ENCODE assay signal across 17 mouse cellular contexts in genomic region chr19:37494806-37495205, GRCm38 (mm10). TPM values are rescaled to one million over a fixed set of nuclear protein-coding genes. Genes with fewer than 3 reads are reported as not detected.
DNase-seq lines count a peak whose midpoint lies in the region; ATAC-seq and TF ChIP-seq lines count a peak whose summit lies in the region.
"Had no signal": no experiment of that assay in that cellular context is flagged by ENCODE, and none has a peak within 500 bp of the region (broad histone marks: within the 10 kb centered on the region; RNA-seq: fewer than 3 reads in every experiment).

No protein-coding gene starts in this region.

- 0 out of 2 replicates have a peak overlapping the region, but pooled peaks have one; percentile 13 for H3K9ac ChIP-seq in liver, postnatal 0 days (replicated peaks)
- no peak overlapping the region for H3K9ac ChIP-seq in hindbrain, embryonic 11.5 days (ENCODE audit: low read depth, low read length)
- no peak overlapping the region for H3K9ac ChIP-seq in intestine, embryonic 15.5 days
- H3K9ac ChIP-seq: lung, embryonic 15.5 days had no signal

- peaks cover 9% of the 10 kb centered on the region for H3K4me1 ChIP-seq in thymus, adult 2 months (replicated peaks; ENCODE audit: control insufficient read depth, insufficient read depth, low read length)
- H3K4me1 ChIP-seq in liver, postnatal 0 days (ENCODE audit: insufficient read depth) = peaks cover 34% of the 10 kb centered on the region
- H3K4me1 ChIP-seq in hindbrain, embryonic 11.5 days (replicated peaks; ENCODE audit: control insufficient read depth, insufficient read depth, low read length) = no peaks in the 10 kb centered on the region
- 0 out of 2 replicates have a peak, but pooled peaks cover 2% of the 10 kb centered on the region for H3K4me1 ChIP-seq in intestine, embryonic 15.5 days (replicated peaks)

- H3K4me2 ChIP-seq in liver, postnatal 0 days (ENCODE audit: low read depth, low read length) = peak overlapping the region; percentile 23
- no peak overlapping the region for H3K4me2 ChIP-seq in hindbrain, embryonic 11.5 days (replicated peaks; ENCODE audit: low read depth, low read length)
- no peak overlapping the region for H3K4me2 ChIP-seq in intestine, embryonic 15.5 days (replicated peaks)
- H3K4me2 ChIP-seq: lung, embryonic 15.5 days had no signal

- no peak for TF ChIP-seq EP300 in liver, postnatal 0 days (IDR thresholded peaks at IDR 0.05; ENCODE audit: low read depth)

- no peak for TF ChIP-seq CTCF in thymus, adult 2 months (IDR thresholded peaks at IDR 0.05; ENCODE audit: borderline replicate concordance, control insufficient read depth, extremely low read depth, insufficient read depth, low read length, poor library complexity)
- no peak for TF ChIP-seq CTCF in liver, postnatal 0 days (IDR thresholded peaks at IDR 0.05; ENCODE audit: low read depth)
- TF ChIP-seq CTCF in gastrocnemius, adult 2 months (IDR thresholded peaks at IDR 0.05) = no peak

- peak; percentile 28 for ATAC-seq in frontal cortex, adult (ENCODE audit: low TSS enrichment)
- ATAC-seq in liver, postnatal 0 days = no peak
- no peak for ATAC-seq in hindbrain, embryonic 11.5 days (ENCODE audit: low FRiP score)
- ATAC-seq in intestine, embryonic 15.5 days = no peak
- ATAC-seq: forebrain, embryonic 14.5 days; midbrain, embryonic 16.5 days; Patski had no signal

- H3K36me3 ChIP-seq in thymus, adult 2 months (ENCODE audit: control insufficient read depth, insufficient read depth, low read length) = no peaks in the 10 kb centered on the region
- no peaks in the 10 kb centered on the region for H3K36me3 ChIP-seq in liver, postnatal 0 days (replicated peaks; ENCODE audit: insufficient read depth, low read length)
- no peaks in the 10 kb centered on the region for H3K36me3 ChIP-seq in hindbrain, embryonic 11.5 days (ENCODE audit: control insufficient read depth, insufficient read depth, low read length)
- no peaks in the 10 kb centered on the region for H3K36me3 ChIP-seq in intestine, embryonic 15.5 days
- H3K36me3 ChIP-seq: lung, embryonic 15.5 days had no signal

- H3K9me3 ChIP-seq in liver, postnatal 0 days (ENCODE audit: low read length) = no peaks in the 10 kb centered on the region
- no peaks in the 10 kb centered on the region for H3K9me3 ChIP-seq in hindbrain, embryonic 11.5 days (ENCODE audit: control insufficient read depth, low read length)
- no peaks in the 10 kb centered on the region for H3K9me3 ChIP-seq in intestine, embryonic 15.5 days
- H3K9me3 ChIP-seq: lung, embryonic 15.5 days had no signal

- no peaks in the 10 kb centered on the region for H3K27me3 ChIP-seq in thymus, adult 2 months (ENCODE audit: control insufficient read depth, insufficient read depth, low read length)
- no peaks in the 10 kb centered on the region for H3K27me3 ChIP-seq in liver, postnatal 0 days (ENCODE audit: insufficient read depth, low read length)
- H3K27me3 ChIP-seq in hindbrain, embryonic 11.5 days (ENCODE audit: control insufficient read depth, insufficient read depth, low read length) = no peaks in the 10 kb centered on the region
- no peaks in the 10 kb centered on the region for H3K27me3 ChIP-seq in intestine, embryonic 15.5 days (replicated peaks)
- H3K27me3 ChIP-seq: lung, embryonic 15.5 days had no signal

- H3K4me3 ChIP-seq in thymus, adult 2 months (ENCODE audit: control insufficient read depth, insufficient read depth, low read length) = no peak overlapping the region
- H3K4me3 ChIP-seq in liver, postnatal 0 days (ENCODE audit: low read depth, low read length) = 0 out of 2 replicates have a peak overlapping the region, but pooled peaks have one; percentile 25
- no peak overlapping the region for H3K4me3 ChIP-seq in gastrocnemius, adult 2 months
- no peak overlapping the region for H3K4me3 ChIP-seq in hindbrain, embryonic 11.5 days (ENCODE audit: low read depth, low read length)
- no peak overlapping the region for H3K4me3 ChIP-seq in intestine, embryonic 15.5 days (replicated peaks)
- H3K4me3 ChIP-seq: left cerebral cortex, adult 2 months; lung, embryonic 15.5 days had no signal

- 81% methylated on average over 4 of the region's 4 CpGs for WGBS in thymus, adult 2 months
- 43% methylated on average over 4 of the region's 4 CpGs for whole genome bisulfite sequencing in liver, postnatal 0 days (ENCODE audit: insufficient replicate concordance)
- WGBS in hindbrain, embryonic 11.5 days = 74% methylated on average over 4 of the region's 4 CpGs
- 79% methylated on average over 4 of the region's 4 CpGs for WGBS in intestine, embryonic 15.5 days

- no peak for TF ChIP-seq POLR2A in thymus, adult 2 months (IDR thresholded peaks at IDR 0.05; ENCODE audit: control insufficient read depth, extremely low read depth, insufficient read depth, low read length, poor library complexity)

- intact Hi-C loops in gastrocnemius, adult 2 months (cut with DNase I) = no loop called here

- H3K27ac ChIP-seq in thymus, adult 2 months (ENCODE audit: control insufficient read depth, insufficient read depth, low read length) = peak overlapping the region; percentile 4; the same call in 1 of the 2 replicates
- H3K27ac ChIP-seq in liver, postnatal 0 days (ENCODE audit: low read depth) = peak overlapping the region; percentile 82
- H3K27ac ChIP-seq in gastrocnemius, adult 2 months = no peak overlapping the region
- H3K27ac ChIP-seq in hindbrain, embryonic 11.5 days (ENCODE audit: low read depth, low read length) = no peak overlapping the region
- H3K27ac ChIP-seq in intestine, embryonic 15.5 days = no peak overlapping the region

- DNase-seq in frontal cortex, postnatal 25 days (ENCODE audit: low spot score in 2 of 2) = no peak
- DNase-seq in thymus, adult 2 months = no peak
- no peak for DNase-seq in thymus, postnatal 10 days (ENCODE audit: low spot score in 2 of 2)
- no peak for DNase-seq in liver, postnatal 0 days
- no peak for DNase-seq in gastrocnemius, adult 2 months
- no peak for DNase-seq in hindbrain, embryonic 11.5 days (ENCODE audit: low spot score)
- DNase-seq: adrenal gland, postnatal 25 days; cerebellum, postnatal 14 days; kidney, adult 8-10 months; kidney, postnatal 25 days had no signal

RNA-seq across cellular contexts. Expression of gene Exoc6, which starts 55.4 kb away (rescaled TPM):
- polyA plus RNA-seq in thymus, adult 2 months (2012; rRNA removed) = 6.7 and 8.7 TPM in 2 replicates
- 15.2 and 18.9 TPM in 2 replicates for polyA plus RNA-seq in liver, postnatal 0 days (2015; fragmentation: Nextera tagmentation; extraction: Ambion mirVana)
- total RNA-seq in gastrocnemius, adult 2 months (2021) = 10 to 100 TPM; 51.3 to 67.3 TPM
- polyA plus RNA-seq in hindbrain, embryonic 11.5 days (2014; fragmentation: Nextera tagmentation; extraction: Ambion mirVana) = 10.1 and 11.0 TPM in 2 replicates
- 17.8 and 18.9 TPM in 2 replicates for polyA plus RNA-seq in intestine, embryonic 15.5 days (2015; fragmentation: Nextera tagmentation; extraction: Ambion mirVana)

Comparison
In these comparisons a context has a peak if more than half of its experiments do, and no peak if none do; other contexts are left out.
1. H3K27ac ChIP-seq: peak in thymus, adult 2 months (single experiment) and liver, postnatal 0 days (single experiment); none in gastrocnemius, adult 2 months (single experiment), hindbrain, embryonic 11.5 days (single experiment) and intestine, embryonic 15.5 days (single experiment).